Mouse (Mus musculus): ENCODE data around the gene Pinlyp. TPM values are rescaled to one million over a fixed set of nuclear protein-coding genes. Genes with fewer than 3 reads are reported as not detected.
A peak's percentile ranks its signal among the peaks of the same experiment; 100 is the strongest.

Pinlyp gene
- polyA plus RNA-seq (2015; fragmentation: Nextera tagmentation; extraction: Ambion mirVana): not detected in 2 replicates

DNA sequence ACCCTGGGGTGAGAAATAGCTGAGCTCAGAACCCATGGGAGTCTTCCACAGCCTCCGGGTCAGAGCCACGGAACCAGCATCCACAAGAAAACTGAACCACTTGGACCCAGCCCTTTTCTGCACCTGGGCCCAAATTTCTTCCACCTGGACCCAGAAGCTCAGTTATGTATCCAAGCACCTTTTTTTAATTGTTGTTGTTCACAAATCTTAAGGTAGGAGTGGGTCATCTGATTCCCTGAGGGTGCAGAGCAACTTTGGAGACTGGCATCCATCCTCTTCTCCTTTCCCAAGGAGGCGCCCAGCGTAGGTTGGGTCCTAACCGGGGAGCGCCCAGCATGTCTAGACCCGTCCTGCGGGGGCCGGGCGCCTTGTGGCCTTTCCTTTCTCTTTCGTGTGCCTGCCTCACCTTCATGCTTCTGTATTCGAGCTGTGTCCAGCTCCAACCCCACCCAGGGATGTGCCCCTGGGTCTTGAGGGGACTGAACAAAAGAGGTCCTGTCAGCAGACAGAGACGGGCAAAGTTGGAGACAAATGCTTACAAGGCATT lies at the start of gene Pinlyp, which contains the start of gene Xrcc1:
Gene Pinlyp, minus strand, starts transcription at position 51 of the 547 bp plus-strand sequence.
Gene Xrcc1, plus strand, starts transcription at position 222 of the 547 bp plus-strand sequence.
- H3K4me1 ChIP-seq (replicated peaks): peaks cover 18% of the 10 kb centered on the region
- H3K4me2 ChIP-seq (replicated peaks): peak within 1 kb of the TSS; percentile 75
- 38% methylated on average over 13 of the region's 13 CpGs for WGBS
- H3K27me3 ChIP-seq: no peaks in the 10 kb centered on the region
- no peaks in the 10 kb centered on the region for H3K9me3 ChIP-seq
- H3K36me3 ChIP-seq: peaks cover 13% of the 10 kb centered on the region
- peak within 1 kb of the TSS; percentile 79 for H3K9ac ChIP-seq (replicated peaks)
- ATAC-seq: peak; percentile 18; the same call in 1 of the 2 replicates
- peak within 1 kb of the TSS; percentile 64 for H3K27ac ChIP-seq
- H3K4me3 ChIP-seq (replicated peaks): peak within 1 kb of the TSS; percentile 82

DNA sequence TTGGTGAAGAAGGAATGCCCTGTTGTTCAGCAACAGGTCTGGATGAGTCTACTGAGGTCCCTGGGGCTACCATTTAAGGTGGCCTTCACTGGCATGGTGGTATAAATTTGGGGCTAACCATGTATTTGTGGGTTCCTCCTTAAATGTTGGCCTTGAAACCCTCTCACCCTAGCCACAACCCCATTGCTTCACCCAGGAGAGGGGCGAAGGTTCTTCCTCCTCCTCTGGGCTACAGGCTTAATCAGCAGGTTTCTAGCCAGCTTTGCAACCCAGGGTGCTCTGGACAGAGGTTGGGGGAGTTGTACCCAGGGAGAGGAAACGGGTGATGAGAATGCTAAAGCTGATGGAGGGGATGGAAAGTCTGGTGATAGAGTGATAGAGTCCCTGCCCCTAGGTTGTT lies 49.5 kb upstream of the Pinlyp start:
- Histone ChIP-seq H3K36me3 (no peaks in the 10 kb centered on the region), H3K9me3 (no peaks in the 10 kb centered on the region), H3K27ac (no peak overlapping the region), H3K4me3 (replicated peaks) (no peak overlapping the region), H3K27me3 (peaks cover 16% of the 10 kb centered on the region), H3K4me2 (replicated peaks) (no peak overlapping the region), H3K9ac (replicated peaks) (no peak overlapping the region), H3K4me1 (replicated peaks) (peaks cover 25% of the 10 kb centered on the region)
- WGBS: 79% methylated on average over 2 of the region's 2 CpGs
- no peak for ATAC-seq

DNA sequence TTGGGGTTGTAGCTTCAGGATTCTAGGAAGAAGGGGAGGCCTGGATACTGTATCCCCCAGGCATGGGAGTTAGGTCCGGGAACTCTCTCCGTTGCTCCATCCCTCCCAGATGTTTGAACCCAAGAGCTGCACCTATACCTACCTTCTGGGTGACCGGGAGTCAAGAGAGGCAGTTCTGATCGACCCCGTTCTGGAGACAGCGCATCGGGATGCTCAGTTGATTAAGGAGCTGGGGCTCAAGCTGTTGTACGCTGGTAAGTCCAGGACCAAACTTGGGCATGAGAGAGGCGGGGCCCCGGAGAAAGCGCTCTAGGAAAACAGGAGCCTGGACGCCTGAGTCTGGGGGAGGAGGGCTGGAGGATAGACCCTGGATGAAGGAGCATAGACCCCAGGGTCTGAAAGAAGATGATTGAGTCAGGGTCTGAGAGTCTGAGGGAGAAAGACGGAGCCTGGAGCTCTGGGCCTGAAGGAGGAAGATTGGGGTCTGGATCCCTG lies 48.4 kb upstream of the Pinlyp start:
- H3K27me3 ChIP-seq: peaks cover 16% of the 10 kb centered on the region

DNA sequence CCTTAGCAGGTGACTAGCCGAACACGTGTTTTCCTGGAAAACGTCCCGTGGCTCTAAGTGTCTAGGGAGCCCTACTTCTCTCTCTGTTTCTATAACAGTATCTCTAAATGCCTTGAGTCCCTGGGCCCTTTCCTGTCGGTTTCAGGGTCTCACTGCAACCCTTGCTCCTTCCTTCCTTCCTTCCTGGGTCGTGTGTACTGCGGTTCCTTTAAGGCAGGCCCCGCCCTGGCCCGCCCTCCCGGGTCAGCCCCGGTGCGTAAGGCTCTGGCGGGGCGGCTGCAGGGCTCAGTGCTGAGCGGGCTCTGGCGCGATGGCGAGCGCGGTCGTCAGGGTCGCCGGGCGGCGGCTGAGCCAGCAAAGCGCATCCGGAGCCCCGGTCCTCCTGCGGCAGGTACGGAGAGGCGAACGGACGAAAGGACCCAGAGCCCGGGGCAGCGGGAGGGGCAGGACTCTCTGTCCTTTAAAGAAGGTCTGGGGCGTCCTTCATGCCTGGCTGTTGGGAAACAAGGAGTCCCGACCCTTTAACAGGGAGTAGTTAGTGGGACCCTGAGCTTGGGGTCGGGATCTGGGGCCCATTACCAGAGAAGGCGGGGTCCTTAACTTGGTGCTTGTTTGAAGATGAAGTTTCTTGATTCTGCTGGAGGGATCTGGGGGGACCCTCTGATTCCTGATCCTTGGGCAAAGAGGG lies 47.8 kb upstream of the Pinlyp start:
- Histone ChIP-seq H3K9ac (replicated peaks) (peak overlapping the region; percentile 71), H3K9me3 (no peaks in the 10 kb centered on the region), H3K4me2 (replicated peaks) (peak overlapping the region; percentile 63), H3K4me3 (replicated peaks) (peak overlapping the region; percentile 54), H3K4me1 (replicated peaks) (peaks cover 25% of the 10 kb centered on the region), H3K36me3 (no peaks in the 10 kb centered on the region), H3K27me3 (peaks cover 16% of the 10 kb centered on the region), H3K27ac (no peak overlapping the region)
- WGBS: 3% methylated on average over 39 of the region's 39 CpGs
- peak; percentile 95 for ATAC-seq

More for the DNA sequence above, 48.4 kb upstream of the Pinlyp start:
- peaks cover 25% of the 10 kb centered on the region for H3K4me1 ChIP-seq (replicated peaks)
- no peak overlapping the region for H3K27ac ChIP-seq
- ATAC-seq: peak; percentile 29; the same call in 1 of the 2 replicates
- no peaks in the 10 kb centered on the region for H3K36me3 ChIP-seq
- WGBS: under 1% methylated on average over 13 of the region's 13 CpGs
- H3K9ac ChIP-seq (replicated peaks): peak overlapping the region; percentile 71
- no peaks in the 10 kb centered on the region for H3K9me3 ChIP-seq
- peak overlapping the region; percentile 54 for H3K4me3 ChIP-seq (replicated peaks)
- H3K4me2 ChIP-seq (replicated peaks): peak overlapping the region; percentile 63

DNA sequence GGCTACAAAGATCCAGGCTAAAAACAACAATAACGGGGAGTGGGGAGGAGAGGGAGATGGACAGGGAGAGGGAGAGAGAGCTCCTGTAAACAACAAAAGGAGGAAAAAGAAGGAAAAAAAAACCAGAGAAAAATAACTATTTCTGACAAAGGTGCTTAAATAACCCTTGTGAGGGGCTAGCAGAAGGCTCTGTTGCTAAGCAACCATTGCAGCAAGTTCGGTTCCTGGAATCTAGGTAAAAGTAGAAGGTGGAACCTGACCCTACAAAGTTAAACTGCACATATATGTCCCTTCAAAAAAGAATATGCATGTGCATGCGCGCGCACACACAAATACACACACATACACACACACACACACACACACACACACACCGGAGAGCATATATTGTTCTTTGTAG lies 46.9 kb upstream of the Pinlyp start:
- Histone ChIP-seq H3K9me3 (no peaks in the 10 kb centered on the region), H3K4me2 (replicated peaks) (no peak overlapping the region), H3K36me3 (no peaks in the 10 kb centered on the region), H3K27ac (no peak overlapping the region), H3K27me3 (peaks cover 16% of the 10 kb centered on the region), H3K4me1 (replicated peaks) (peaks cover 25% of the 10 kb centered on the region), H3K4me3 (replicated peaks) (no peak overlapping the region), H3K9ac (replicated peaks) (no peak overlapping the region)
- ATAC-seq: no peak
- 75% methylated on average over 6 of the region's 6 CpGs for WGBS

- ATAC-seq: no peak
- H3K27ac ChIP-seq: no peak overlapping the region
- no peak overlapping the region for H3K4me2 ChIP-seq (replicated peaks)
- no peaks in the 10 kb centered on the region for H3K36me3 ChIP-seq
- WGBS: 68% methylated on average over 4 of the region's 4 CpGs
- no peak overlapping the region for H3K4me3 ChIP-seq (replicated peaks)
- no peak overlapping the region for H3K9ac ChIP-seq (replicated peaks)
- peaks cover 30% of the 10 kb centered on the region for H3K4me1 ChIP-seq (replicated peaks)
- H3K27me3 ChIP-seq: peaks cover 16% of the 10 kb centered on the region
- no peaks in the 10 kb centered on the region for H3K9me3 ChIP-seq
Measured at GRCm38 (mm10) chr7:24592163-24592562, 46.2 kb upstream of the Pinlyp start.

DNA sequence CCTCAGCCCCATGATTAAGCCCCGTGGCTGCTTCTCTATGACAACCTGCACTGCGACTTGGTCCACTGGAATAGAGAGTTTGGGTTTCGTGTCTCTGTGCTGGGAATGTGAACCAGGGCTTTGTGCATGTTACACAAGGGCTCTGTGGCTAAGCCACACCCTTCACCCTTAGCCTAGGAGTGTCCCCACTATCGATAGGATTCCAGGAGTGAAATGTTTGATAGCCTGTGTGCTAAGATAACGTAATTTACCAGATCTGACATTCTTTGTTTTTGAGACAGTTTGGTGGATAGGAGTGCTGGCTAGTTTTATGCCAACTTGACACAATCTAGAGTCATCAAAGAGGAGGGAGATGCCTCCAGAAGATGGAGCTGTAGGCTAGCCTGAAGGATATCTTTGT lies 45.8 kb upstream of the Pinlyp start:
- Histone ChIP-seq H3K36me3 (no peaks in the 10 kb centered on the region), H3K9me3 (no peaks in the 10 kb centered on the region), H3K4me2 (replicated peaks) (no peak overlapping the region), H3K27me3 (peaks cover 18% of the 10 kb centered on the region), H3K4me3 (replicated peaks) (no peak overlapping the region), H3K27ac (no peak overlapping the region), H3K4me1 (replicated peaks) (peaks cover 34% of the 10 kb centered on the region), H3K9ac (replicated peaks) (no peak overlapping the region)
- no peak for ATAC-seq
- 76% methylated on average over 5 of the region's 5 CpGs for WGBS

DNA sequence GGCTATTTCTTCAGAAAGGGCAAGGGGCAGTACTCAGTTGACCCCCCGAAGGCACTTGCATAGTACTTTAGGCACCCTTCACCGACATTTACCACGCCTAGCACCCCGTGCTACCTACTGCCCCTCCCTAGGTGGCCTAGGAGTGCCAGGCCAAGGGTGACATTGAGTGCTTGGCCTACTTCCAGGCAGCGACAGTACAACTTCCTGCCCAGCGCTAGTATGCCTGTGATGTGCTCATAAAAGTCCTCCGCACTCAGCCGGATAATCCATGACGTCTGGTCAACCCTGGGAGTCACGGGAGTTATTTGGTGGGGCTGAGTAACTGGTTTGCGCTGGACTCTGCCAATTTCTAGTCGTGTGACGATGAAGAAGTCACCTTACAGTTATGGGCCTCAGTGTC lies 42.4 kb upstream of the Pinlyp start:
- no peak for ATAC-seq
- peaks cover 29% of the 10 kb centered on the region for H3K27me3 ChIP-seq
- no peak overlapping the region for H3K9ac ChIP-seq (replicated peaks)
- H3K36me3 ChIP-seq: no peaks in the 10 kb centered on the region
- no peaks in the 10 kb centered on the region for H3K9me3 ChIP-seq
- H3K4me3 ChIP-seq (replicated peaks): no peak overlapping the region
- H3K4me1 ChIP-seq (replicated peaks): peaks cover 20% of the 10 kb centered on the region; the same call in 1 of the 2 replicates
- WGBS: 90% methylated on average over 13 of the region's 13 CpGs
- H3K27ac ChIP-seq: no peak overlapping the region
- H3K4me2 ChIP-seq (replicated peaks): no peak overlapping the region

- 6% methylated on average over 30 of the region's 30 CpGs for WGBS
- no peaks in the 10 kb centered on the region for H3K36me3 ChIP-seq
- peak within 1 kb of the TSS; percentile 75 for H3K9ac ChIP-seq (replicated peaks)
- no peak within 1 kb of the TSS; the same call in 1 of the 2 replicates for H3K27ac ChIP-seq
- H3K9me3 ChIP-seq: no peaks in the 10 kb centered on the region
- H3K27me3 ChIP-seq: peaks cover 29% of the 10 kb centered on the region
- peaks cover 12% of the 10 kb centered on the region; the same call in 1 of the 2 replicates for H3K4me1 ChIP-seq (replicated peaks)
- peak; percentile 75 for ATAC-seq
- peak within 1 kb of the TSS; percentile 53 for H3K4me3 ChIP-seq (replicated peaks)
- peak within 1 kb of the TSS; percentile 71 for H3K4me2 ChIP-seq (replicated peaks)
Measured at GRCm38 (mm10) chr7:24587330-24588105, 41.6 kb upstream of the Pinlyp start, which contains the start of the genes Ethe1 and Zfp575. Ethe1 (plus strand) TSS chr7:24587543. Zfp575 (minus strand) TSS chr7:24587641.

DNA sequence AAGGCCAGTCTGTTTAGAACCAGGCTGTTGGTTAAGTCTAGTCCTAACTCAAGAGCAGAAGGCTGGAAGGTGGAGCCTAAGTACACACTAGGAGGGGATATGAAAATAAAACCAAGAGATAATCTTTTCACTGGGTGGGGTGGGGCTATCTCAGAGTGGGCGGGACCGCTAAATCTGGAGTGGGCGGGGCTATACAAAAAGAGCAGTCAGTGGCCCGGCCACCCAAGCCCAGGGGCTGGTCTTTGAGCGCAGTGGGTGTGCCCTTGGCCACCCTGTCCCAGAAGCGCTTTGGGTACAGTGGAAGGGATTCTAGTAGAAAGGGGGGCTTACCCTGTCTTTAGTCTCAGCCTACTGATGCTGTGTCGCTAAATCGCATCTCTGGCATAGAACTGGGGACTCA lies 40.9 kb upstream of the Pinlyp start:
- no peaks in the 10 kb centered on the region for H3K9me3 ChIP-seq
- no peak overlapping the region for H3K27ac ChIP-seq
- no peaks in the 10 kb centered on the region for H3K36me3 ChIP-seq
- peaks cover 11% of the 10 kb centered on the region; the same call in 1 of the 2 replicates for H3K4me1 ChIP-seq (replicated peaks)
- WGBS: 13% methylated on average over 8 of the region's 8 CpGs
- peaks cover 29% of the 10 kb centered on the region for H3K27me3 ChIP-seq
- H3K4me2 ChIP-seq (replicated peaks): peak overlapping the region; percentile 71
- peak overlapping the region; percentile 75 for H3K9ac ChIP-seq (replicated peaks)
- H3K4me3 ChIP-seq (replicated peaks): peak overlapping the region; percentile 53
- ATAC-seq: peak; percentile 69

DNA sequence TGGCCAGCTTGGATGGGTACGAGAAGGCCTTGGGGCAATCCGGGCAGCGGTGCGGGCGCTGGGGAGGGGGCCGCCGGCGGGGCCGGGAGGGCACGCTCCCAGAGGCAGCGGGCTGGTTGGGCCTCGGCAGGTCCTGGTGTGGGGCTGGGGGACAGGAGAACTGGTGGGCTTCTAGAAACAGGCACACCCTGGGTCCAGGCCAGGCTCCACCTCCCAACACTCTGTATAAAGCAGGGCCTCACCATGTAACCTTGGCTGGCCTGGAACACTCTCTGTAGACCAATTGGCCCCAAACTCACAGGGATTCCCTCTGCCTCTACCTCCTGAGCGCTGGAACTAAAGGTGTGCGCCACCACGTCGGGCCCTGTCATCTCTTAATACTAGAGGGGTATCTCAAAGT lies 40.1 kb upstream of the Pinlyp start:
- 57% methylated on average over 15 of the region's 16 CpGs for WGBS
- peak overlapping the region; percentile 2; the same call in 1 of the 2 replicates for H3K4me3 ChIP-seq (replicated peaks)
- H3K27ac ChIP-seq: no peak overlapping the region
- no peaks in the 10 kb centered on the region for H3K36me3 ChIP-seq
- H3K4me2 ChIP-seq (replicated peaks): no peak overlapping the region
- peaks cover 29% of the 10 kb centered on the region for H3K27me3 ChIP-seq
- peaks cover 11% of the 10 kb centered on the region; the same call in 1 of the 2 replicates for H3K4me1 ChIP-seq (replicated peaks)
- ATAC-seq: peak; percentile 27; the same call in 1 of the 2 replicates
- H3K9ac ChIP-seq (replicated peaks): no peak overlapping the region
- H3K9me3 ChIP-seq: no peaks in the 10 kb centered on the region
